Mouse (Mus musculus) CH12.LX (cell line): Measurements from ENCODE around the gene Treml2. TPM values are rescaled to one million over a fixed set of nuclear protein-coding genes. Genes with fewer than 3 reads are reported as not detected.

Source experiments
- DNase-seq: peaks from one replicate; pipeline ENCODE4 v3.0.0-alpha.2; 2013; ENCODE audit errors: extremely low read depth
- H3K27ac ChIP-seq: 2 replicates; pipeline ENCODE4 v1.5.1; 2012; ENCODE audit warnings: low read depth, mild to moderate bottlenecking, control low read depth, moderate library complexity; ENCODE audit not compliant: insufficient read depth
- H3K27me3 ChIP-seq: replicated peaks from 2 replicates; pipeline ENCODE3; 2012; ENCODE audit warnings: inconsistent platforms
- H3K36me3 ChIP-seq, 2 experiments: replicated peaks in 1 of 2; 2 replicates each; pipeline versions ENCODE3 to v1.6.1; 2012; ENCODE audit warnings: inconsistent platforms in 1 of 2, low read length in 1 of 2, mild to moderate bottlenecking in 1 of 2, mixed read lengths in 1 of 2, moderate library complexity in 1 of 2; ENCODE audit not compliant: control insufficient read depth in 1 of 2, insufficient read depth in 1 of 2
- H3K4me1 ChIP-seq, 2 experiments: 2 replicates each; pipeline ENCODE4 v1.6.1; 2012; ENCODE audit warnings: inconsistent platforms in 1 of 2, moderate library complexity in 1 of 2; ENCODE audit not compliant: insufficient read depth in 2 of 2, control insufficient read depth in 1 of 2
- H3K4me2 ChIP-seq: 2 replicates; pipeline ENCODE4 v1.6.1; 2012; ENCODE audit warnings: low read depth, mild to moderate bottlenecking, control low read depth; ENCODE audit not compliant: poor library complexity, insufficient read depth, severe bottlenecking
- H3K4me3 ChIP-seq, 3 experiments: fragments of 150-350 bp in 1 of 3; sonication (generic) in 1 of 3; replicated peaks in 1 of 3; 2 replicates each; pipeline versions ENCODE3 to v1.5.1; 2011 to 2012; ENCODE audit warnings: low read depth in 2 of 3, low read length in 2 of 3, mild to moderate bottlenecking in 2 of 3, moderate library complexity in 2 of 3, control low read depth in 1 of 3, improper control_type of control experiment in 1 of 3, inconsistent platforms in 1 of 3, mixed read lengths in 1 of 3; ENCODE audit not compliant: poor library complexity in 1 of 3
- H3K79me2 ChIP-seq: replicated peaks from 2 replicates; pipeline ENCODE4 v1.6.1; 2012; ENCODE audit warnings: mild to moderate bottlenecking, moderate library complexity; ENCODE audit not compliant: control insufficient read depth, poor library complexity, insufficient read depth, severe bottlenecking; ENCODE audit errors: extremely low read depth
- H3K9ac ChIP-seq: 2 replicates; pipeline ENCODE4 v1.6.1; 2012; ENCODE audit warnings: low read depth, mild to moderate bottlenecking, control low read depth, moderate library complexity; ENCODE audit not compliant: insufficient read depth
- H3K9me3 ChIP-seq: replicated peaks from 2 replicates; pipeline ENCODE3; 2012; ENCODE audit warnings: low read length, inconsistent platforms, mixed read lengths
- BHLHE40 ChIP-seq: IDR thresholded peaks from 2 replicates; pipeline ENCODE4 v1.6.1; 2011; ENCODE audit warnings: mild to moderate bottlenecking, low read depth, low read length, improper control_type of control experiment
- CHD2 ChIP-seq: IDR thresholded peaks from 2 replicates; pipeline ENCODE4 v1.6.1; 2011; ENCODE audit warnings: low read length, improper control_type of control experiment
- CTCF ChIP-seq, 2 experiments: IDR thresholded peaks in 1 of 2; conservative IDR thresholded peaks in 1 of 2; 2 replicates each; pipeline ENCODE4 v1.5.1; 2011 to 2012; ENCODE audit warnings: low read depth in 2 of 2, low read length in 2 of 2, improper control_type of control experiment in 1 of 2, inconsistent platforms in 1 of 2, mild to moderate bottlenecking in 1 of 2, moderate library complexity in 1 of 2
- EP300 ChIP-seq: IDR thresholded peaks from 2 replicates; pipeline ENCODE4 v1.6.1; 2011; ENCODE audit warnings: low read length, improper control_type of control experiment
- ETS1 ChIP-seq: conservative IDR thresholded peaks from 2 replicates; pipeline ENCODE4 v1.6.1; 2012; ENCODE audit warnings: low read depth, mild to moderate bottlenecking, inconsistent platforms, low read length, improper control_type of control experiment, moderate library complexity
- IRF4 ChIP-seq: IDR thresholded peaks from 2 replicates; pipeline ENCODE4 v1.6.1; 2014; ENCODE audit warnings: low read depth, mild to moderate bottlenecking, inconsistent platforms, low read length, improper control_type of control experiment
- JUN ChIP-seq: IDR thresholded peaks from 2 replicates; pipeline ENCODE4 v1.6.1; 2011; ENCODE audit warnings: low read depth, mild to moderate bottlenecking, low read length, improper control_type of control experiment, moderate library complexity; ENCODE audit not compliant: insufficient read depth
- JUND ChIP-seq: conservative IDR thresholded peaks from 2 replicates; pipeline ENCODE4 v1.6.1; 2011; ENCODE audit warnings: low read depth, low read length, improper control_type of control experiment
- MAFK ChIP-seq: IDR thresholded peaks from 2 replicates; pipeline ENCODE4 v1.6.1; 2011; ENCODE audit warnings: low read length, improper control_type of control experiment; ENCODE audit not compliant: insufficient replicate concordance
- MAZ ChIP-seq: IDR thresholded peaks from 2 replicates; pipeline ENCODE4 v1.6.1; 2012; ENCODE audit warnings: low read depth, mild to moderate bottlenecking, inconsistent platforms, low read length, improper control_type of control experiment, moderate library complexity
- MEF2A ChIP-seq: IDR thresholded peaks from 2 replicates; pipeline ENCODE4 v1.6.1; 2014; ENCODE audit warnings: low read depth, mild to moderate bottlenecking, inconsistent platforms, low read length, improper control_type of control experiment, borderline replicate concordance
- MXI1 ChIP-seq: IDR thresholded peaks from 2 replicates; pipeline ENCODE4 v1.6.1; 2011; ENCODE audit warnings: mild to moderate bottlenecking, low read depth, low read length, improper control_type of control experiment
- MYC ChIP-seq: IDR thresholded peaks from 2 replicates; pipeline ENCODE4 v1.6.1; 2011; ENCODE audit warnings: low read depth, mild to moderate bottlenecking, improper control_type of control experiment, low read length
- NRF1 ChIP-seq: IDR thresholded peaks from 2 replicates; pipeline ENCODE4 v1.6.1; 2014; ENCODE audit warnings: low read depth, mild to moderate bottlenecking, inconsistent platforms, low read length, improper control_type of control experiment, moderate library complexity
- PAX5 ChIP-seq: IDR thresholded peaks from 2 replicates; pipeline ENCODE4 v1.6.1; 2012; ENCODE audit warnings: low read length, inconsistent platforms, mixed read lengths
- POLR2A ChIP-seq: IDR thresholded peaks from 2 replicates; pipeline ENCODE4 v1.6.1; 2011; ENCODE audit warnings: low read depth, mild to moderate bottlenecking, improper control_type of control experiment, low read length
- POLR2AphosphoS2 ChIP-seq: IDR thresholded peaks from 2 replicates; pipeline ENCODE4 v1.6.1; 2011; ENCODE audit warnings: low read depth, low read length, improper control_type of control experiment
- RAD21 ChIP-seq: IDR thresholded peaks from 2 replicates; pipeline ENCODE4 v1.6.1; 2011; ENCODE audit warnings: low read depth, mild to moderate bottlenecking, low read length, improper control_type of control experiment, moderate library complexity
- RCOR1 ChIP-seq: conservative IDR thresholded peaks from 2 replicates; pipeline ENCODE4 v1.6.1; 2012; ENCODE audit warnings: low read depth, mild to moderate bottlenecking, inconsistent platforms, low read length, improper control_type of control experiment
- SIN3A ChIP-seq: IDR thresholded peaks from 2 replicates; pipeline ENCODE4 v1.6.1; 2012; ENCODE audit warnings: low read length, improper control_type of control experiment, inconsistent platforms
- TCF12 ChIP-seq: IDR thresholded peaks from 2 replicates; pipeline ENCODE4 v1.6.1; 2014; ENCODE audit warnings: low read depth, mild to moderate bottlenecking, inconsistent platforms, low read length, improper control_type of control experiment
- USF1 ChIP-seq: IDR thresholded peaks from 2 replicates; pipeline ENCODE4 v1.6.1; 2014; ENCODE audit warnings: low read depth, mild to moderate bottlenecking, inconsistent platforms, low read length, improper control_type of control experiment
- USF2 ChIP-seq: conservative IDR thresholded peaks from 2 replicates; pipeline ENCODE4 v1.6.1; 2011; ENCODE audit warnings: low read depth, low read length, improper control_type of control experiment
- ZC3H11A ChIP-seq: IDR thresholded peaks from 2 replicates; pipeline ENCODE4 v1.6.1; 2012; ENCODE audit warnings: low read depth, mild to moderate bottlenecking, inconsistent platforms, low read length, improper control_type of control experiment
- ZKSCAN1 ChIP-seq: IDR thresholded peaks from 2 replicates; pipeline ENCODE4 v1.6.1; 2012; ENCODE audit warnings: low read depth, inconsistent platforms, low read length, improper control_type of control experiment, borderline replicate concordance
- ZMIZ1 ChIP-seq: IDR thresholded peaks from 2 replicates; pipeline ENCODE4 v1.6.1; 2012; ENCODE audit warnings: low read depth, mild to moderate bottlenecking, inconsistent platforms, low read length, improper control_type of control experiment
- ZNF384 ChIP-seq: IDR thresholded peaks from 2 replicates; pipeline ENCODE4 v1.6.1; 2012; ENCODE audit warnings: low read depth, low read length, improper control_type of control experiment, inconsistent platforms
- dilution Hi-C: fragments of 300-500 bp; cut with MboI; formaldehyde crosslinking; loops from 2 replicates; pipeline ENCODE4 v1.14.3; 2020; ENCODE audit warnings: low sequenced_read_pairs; ENCODE audit not compliant: extremely low pct_unique_long_range_greater_than_20kb, extremely low pct_ligation_motif_present
- in situ Hi-C: fragments of 300-500 bp; cut with MboI; formaldehyde crosslinking; loops from 3 replicates; pipeline ENCODE4 v1.14.3; 2019; ENCODE audit warnings: low sequenced_read_pairs, low pct_ligation_motif_present, low pct_unique_long_range_greater_than_20kb, mixed read lengths
- polyA plus RNA-seq: library from polyadenylated mRNA; unstranded; fragments of >175 nt; gene quantifications from 2 replicates; pipeline ENCODE4 v1.2.1, GENCODE M21; 2012; ENCODE audit warnings: low read depth; ENCODE audit not compliant: insufficient read length
- total RNA-seq, 2 experiments: library from RNA; depleted of rRNA; stranded (reverse); fragments of 300-350 nt in 1 of 2; fragments of >200 nt in 1 of 2; gene quantifications; 2 replicates each; pipeline ENCODE4 v1.2.3; 2012 to 2014

Treml2 gene
- total and polyA plus RNA-seq, 3 experiments = 1.3 to 10.2 (median 5.5) TPM

GRCm38 (mm10) chr17:48332524-48332923, 33.2 kb downstream of the Treml2 start:
- no peak overlapping the region for H3K27ac ChIP-seq
- peaks cover 4 to 29% of the 10 kb centered on the region in 2 experiments; a peak in 3 of 4 replicates for H3K4me1 ChIP-seq
- H3K9me3 ChIP-seq = no peaks in the 10 kb centered on the region
- H3K4me3 ChIP-seq = no peak overlapping the region
- DNase-seq = peak; percentile 67
- H3K79me2 ChIP-seq = no peaks in the 10 kb centered on the region
- dilution Hi-C loops = no loop called here
- peaks cover 8% of the 10 kb centered on the region for H3K27me3 ChIP-seq
- no peak overlapping the region for H3K9ac ChIP-seq
- H3K36me3 ChIP-seq = no peaks in the 10 kb centered on the region
- TF ChIP-seq BHLHE40 (peak; percentile 84), MAFK (peak; percentile 85), TCF12 (peak; percentile 50; the same call in 1 of the 2 replicates), JUN (peak; percentile 77; the same call in 1 of the 2 replicates), IRF4 (peak; percentile 95), USF1 (no peak), SIN3A (no peak), ZMIZ1 (no peak), ETS1 (peak; percentile 74), ZNF384 (peak; percentile 91), EP300 (peak; percentile 93), ZKSCAN1 (no peak), JUND (peak; percentile 95), PAX5 (no peak), MEF2A (peak; percentile 84)
- TF ChIP-seq, all 38 proteins: peak for 10
- no peak overlapping the region; the same call in 1 of the 2 replicates for H3K4me2 ChIP-seq
- in situ Hi-C loops = loop anchor here (10.0 kb wide), 2 partner anchors 48 to 218 kb away; no protein-coding TSS in a partner anchor

GRCm38 (mm10) chr17:48334186-48334585, 34.9 kb downstream of the Treml2 start:
- no peaks in the 10 kb centered on the region for H3K79me2 ChIP-seq
- peaks cover 6% of the 10 kb centered on the region for H3K27me3 ChIP-seq
- H3K9ac ChIP-seq = no peak overlapping the region
- no peak for TF ChIP-seq RCOR1
- TF ChIP-seq RAD21 = no peak
- no peak for TF ChIP-seq NRF1
- TF ChIP-seq JUN = no peak
- TF ChIP-seq IRF4 = no peak
- no peak for TF ChIP-seq POLR2A
- TF ChIP-seq CHD2 = no peak
- no peak for TF ChIP-seq MAZ
- no peak for TF ChIP-seq MYC
- TF ChIP-seq EP300 = no peak
- no peak for TF ChIP-seq MXI1
- TF ChIP-seq TCF12 = no peak
- TF ChIP-seq JUND = no peak
- no peak for TF ChIP-seq ZC3H11A
- TF ChIP-seq USF2 = no peak
- TF ChIP-seq POLR2AphosphoS2 = no peak
- TF ChIP-seq CTCF (conservative IDR thresholded peaks at IDR 0.05 in 1 of 2, IDR thresholded peaks at IDR 0.05 in 1 of 2; ENCODE audit: low read depth in 2 of 2, low read length in 2 of 2) = no peak
- dilution Hi-C loops = no loop called here
- no peak overlapping the region for H3K27ac ChIP-seq
- no peaks in the 10 kb centered on the region for H3K36me3 ChIP-seq
- H3K4me3 ChIP-seq = no peak overlapping the region
- in situ Hi-C loops = loop anchor here (10.0 kb wide), 2 partner anchors 49 to 219 kb away; no protein-coding TSS in a partner anchor
- peaks cover 3% of the 10 kb centered on the region for H3K9me3 ChIP-seq
- peaks cover 4 to 35% of the 10 kb centered on the region in 2 experiments; a peak in 3 of 4 replicates for H3K4me1 ChIP-seq
- H3K4me2 ChIP-seq = no peak overlapping the region
- DNase-seq = no peak
